Mouse (Mus musculus) myocyte (in vitro differentiated cells): Measurements from ENCODE around the gene Mrps11.

ENCODE experiments used
- E2F4 ChIP-seq: IDR thresholded peaks from one replicate; pipeline ENCODE4 v1.6.1; 2011; ENCODE audit warnings: mild to moderate bottlenecking, control low read depth, moderate library complexity; ENCODE audit not compliant: insufficient read depth
- MAX ChIP-seq: IDR thresholded peaks from one replicate; pipeline ENCODE4 v1.6.1; 2011; ENCODE audit warnings: low read depth, mild to moderate bottlenecking, control low read depth
- MYOD1 ChIP-seq, 3 experiments: IDR thresholded peaks; one replicate each; pipeline ENCODE4 v1.6.1; 2011; ENCODE audit warnings: control low read depth in 2 of 3, low read depth in 2 of 3, mild to moderate bottlenecking in 2 of 3, moderate library complexity in 1 of 3; ENCODE audit not compliant: insufficient read length in 2 of 3, control insufficient read depth in 1 of 3
- POLR2A ChIP-seq: IDR thresholded peaks from one replicate; pipeline ENCODE4 v1.6.1; 2011; ENCODE audit warnings: low read depth, mild to moderate bottlenecking, control low read depth, moderate library complexity; ENCODE audit not compliant: insufficient read length
- POLR2AphosphoS2 ChIP-seq: IDR thresholded peaks from one replicate; pipeline ENCODE4 v1.6.1; 2011; ENCODE audit warnings: low read depth, control low read depth; ENCODE audit not compliant: insufficient read length
- REST ChIP-seq: IDR thresholded peaks from one replicate; pipeline ENCODE4 v1.6.1; 2011; ENCODE audit warnings: mild to moderate bottlenecking, control low read depth, moderate library complexity; ENCODE audit not compliant: insufficient read depth, insufficient read length
- TCF12 ChIP-seq: IDR thresholded peaks from one replicate; pipeline ENCODE4 v1.6.1; 2011; ENCODE audit warnings: mild to moderate bottlenecking, control low read depth; ENCODE audit not compliant: poor library complexity, insufficient read depth, severe bottlenecking
- TCF3 ChIP-seq: IDR thresholded peaks from one replicate; pipeline ENCODE4 v1.6.1; 2011; ENCODE audit warnings: low read depth, control low read depth; ENCODE audit not compliant: insufficient read length
- USF1 ChIP-seq: IDR thresholded peaks from one replicate; pipeline ENCODE4 v1.6.1; 2011; ENCODE audit warnings: low read depth, mild to moderate bottlenecking, control low read depth, moderate library complexity

GRCm38 (mm10) chr7:78796624-78797023, 13.7 kb downstream of the Mrps11 start:
- TF ChIP-seq POLR2A (no peak), USF1 (no peak), TCF12 (no peak), MAX (no peak), E2F4 (no peak), POLR2AphosphoS2 (no peak), TCF3 (no peak), MYOD1 (IDR thresholded peaks at IDR 0.05; ENCODE audit: control insufficient read depth in 1 of 3, insufficient read length in 2 of 3, low read depth in 2 of 3) (no peak), REST (no peak)
